Mouse (Mus musculus) spleen, adult 2 months (tissue): ENCODE measurements around the gene Tmem164.

Experiments used
- CTCF ChIP-seq: fragments of 200-500 bp; IDR thresholded peaks from 2 replicates; pipeline ENCODE4 v1.5.1; 2011; ENCODE audit warnings: mild to moderate bottlenecking, inconsistent platforms; ENCODE audit not compliant: insufficient read depth, insufficient read length, insufficient replicate concordance; ENCODE audit errors: extremely low read depth
- POLR2A ChIP-seq: fragments of 200-500 bp; IDR thresholded peaks from 2 replicates; pipeline ENCODE4 v1.6.1; 2011; ENCODE audit warnings: low read depth, low read length, inconsistent platforms

DNA sequence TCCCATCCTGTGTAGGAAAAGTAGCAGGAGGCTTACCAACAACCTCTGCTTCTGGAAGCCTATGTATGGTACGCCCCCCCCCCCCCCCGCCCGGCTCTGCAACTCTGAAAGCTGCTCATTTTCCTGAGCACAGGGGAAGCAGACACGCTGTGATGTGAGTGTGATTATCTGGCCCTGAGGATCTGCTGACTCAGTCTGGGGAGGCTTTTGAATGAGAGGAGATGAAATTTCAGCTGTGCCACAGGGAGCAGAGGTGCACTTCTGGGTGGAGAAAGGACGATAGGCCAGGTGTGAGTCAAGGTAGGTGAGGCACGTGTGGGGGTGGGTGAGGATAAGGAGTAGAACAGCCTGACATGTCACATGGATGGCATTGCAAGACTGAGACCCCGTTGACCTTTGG lies 82.1 kb downstream of the Tmem164 start:
- TF ChIP-seq CTCF (no peak), POLR2A (no peak)
